Mouse (Mus musculus): ENCODE measurements around the gene Tnfrsf9.

Gene Tnfrsf9

GRCm38 (mm10) chr4:150926924-150927705, 12.8 kb downstream of the Tnfrsf9 start:
- no peak for DNase-seq (ENCODE audit: low spot score in 2 of 2)

GRCm38 (mm10) chr4:150927789-150928188, 13.4 kb downstream of the Tnfrsf9 start:
- DNase-seq (ENCODE audit: low spot score in 2 of 2), result no peak

GRCm38 (mm10) chr4:150933503-150933902, 19.1 kb downstream of the Tnfrsf9 start:
- no peak for DNase-seq (ENCODE audit: low spot score in 2 of 2)

- DNase-seq (ENCODE audit: low spot score in 2 of 2), result peak in 1 of 2 experiments; percentile 27
Measured at GRCm38 (mm10) chr4:150937293-150938062, 23.1 kb downstream of the Tnfrsf9 start.

- DNase-seq (ENCODE audit: low spot score in 2 of 2), result no peak
Measured at GRCm38 (mm10) chr4:150938063-150938452, 23.7 kb downstream of the Tnfrsf9 start.

- no peak for DNase-seq (ENCODE audit: low spot score in 2 of 2)
Measured at GRCm38 (mm10) chr4:150939991-150940651, 25.8 kb downstream of the Tnfrsf9 start.

- no peak for DNase-seq (ENCODE audit: low spot score in 2 of 2)
Measured at GRCm38 (mm10) chr4:150944707-150945106, 30.3 kb downstream of the Tnfrsf9 start.

GRCm38 (mm10) chr4:150950972-150951371, 36.6 kb downstream of the Tnfrsf9 start:
- DNase-seq (ENCODE audit: low spot score in 2 of 2), result no peak

- DNase-seq (ENCODE audit: low spot score in 2 of 2), result peak in 1 of 2 experiments; percentile 26
Measured at GRCm38 (mm10) chr4:150956369-150957105, 42.2 kb downstream of the Tnfrsf9 start.

GRCm38 (mm10) chr4:150957106-150957458, 42.7 kb downstream of the Tnfrsf9 start:
- no peak for DNase-seq (ENCODE audit: low spot score in 2 of 2)

GRCm38 (mm10) chr4:150958536-150958935, 44.2 kb downstream of the Tnfrsf9 start:
- no peak for DNase-seq (ENCODE audit: low spot score in 2 of 2)

- DNase-seq (ENCODE audit: low spot score in 2 of 2), result no peak
Measured at GRCm38 (mm10) chr4:150962231-150962630, 47.9 kb downstream of the Tnfrsf9 start.

- DNase-seq (ENCODE audit: low spot score in 2 of 2), result no peak
Measured at GRCm38 (mm10) chr4:150963711-150964110, 49.3 kb downstream of the Tnfrsf9 start.

- peak; percentile 76 to 91 for DNase-seq (ENCODE audit: low spot score in 2 of 2)
Measured at GRCm38 (mm10) chr4:150964635-150965554, 50.5 kb downstream of the Tnfrsf9 start.

GRCm38 (mm10) chr4:150965555-150965951, 51.2 kb downstream of the Tnfrsf9 start:
- no peak for DNase-seq (ENCODE audit: low spot score in 2 of 2)

- peak; percentile 39 to 67 for DNase-seq (ENCODE audit: low spot score in 2 of 2)
Measured at GRCm38 (mm10) chr4:150966556-150966955, 52.2 kb downstream of the Tnfrsf9 start.

GRCm38 (mm10) chr4:150968956-150969355, 54.6 kb downstream of the Tnfrsf9 start:
- DNase-seq (ENCODE audit: low spot score in 2 of 2), result no peak

GRCm38 (mm10) chr4:150973264-150973663, 58.9 kb downstream of the Tnfrsf9 start:
- DNase-seq (ENCODE audit: low spot score in 2 of 2), result no peak

GRCm38 (mm10) chr4:150975145-150975544, 60.8 kb downstream of the Tnfrsf9 start:
- DNase-seq (ENCODE audit: low spot score in 2 of 2), result no peak

- no peak for DNase-seq (ENCODE audit: low spot score in 2 of 2)
Measured at GRCm38 (mm10) chr4:150978156-150978910, 64.0 kb downstream of the Tnfrsf9 start.

Data from cerebellum, postnatal 4 days (tissue).